Mouse (Mus musculus) erythroblast, embryonic 14.5 days (primary cell): Measurements from ENCODE around the gene Vwa5b1.

Experiments
- GATA1 ChIP-seq: IDR thresholded peaks from 2 replicates; pipeline ENCODE4 v1.6.1; 2012; ENCODE audit warnings: low read length, inconsistent platforms, mixed read lengths
- TAL1 ChIP-seq: IDR thresholded peaks from 3 replicates; pipeline ENCODE4 v1.6.1; 2012; ENCODE audit warnings: low read length, inconsistent platforms, mixed read lengths

DNA sequence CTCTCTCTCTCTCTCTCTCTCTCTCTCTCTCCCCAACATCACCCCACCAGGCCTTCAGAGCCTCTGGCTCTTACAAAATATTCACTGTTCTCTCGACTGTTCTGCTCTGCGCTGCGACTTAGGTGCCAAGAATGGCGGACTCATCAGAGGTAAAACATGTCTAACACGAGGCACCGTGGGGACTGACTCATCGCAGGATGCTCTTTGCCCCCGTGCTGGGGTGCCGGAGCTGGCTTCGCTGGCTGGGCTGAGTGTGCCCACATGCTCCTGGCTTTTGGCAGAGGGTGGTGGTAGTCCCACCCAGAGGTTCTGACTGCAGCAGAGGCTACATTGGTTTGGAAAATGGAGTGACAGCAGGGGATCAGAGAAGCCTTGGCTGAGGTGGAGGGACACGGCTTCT, 89.4 kb downstream of the Vwa5b1 start:
- TF ChIP-seq GATA1 (no peak), TAL1 (no peak)
